Mouse (Mus musculus) liver, embryonic 14.5 days (tissue): ENCODE measurements at regions not wholly inside any gene's neighbourhood (a gene's known extent, or its start where the extent isn't known, plus 50 kb on each side); places are given as distances from the start of the nearest gene placed in this dataset.

Source experiments
- CTCF ChIP-seq: IDR thresholded peaks from 2 replicates; pipeline ENCODE4 v1.5.1; 2016; ENCODE audit warnings: antibody characterized with exemption, low read depth, control low read depth
- EP300 ChIP-seq: IDR thresholded peaks from 2 replicates; pipeline ENCODE4 v1.6.1; 2016; ENCODE audit warnings: antibody characterized with exemption, low read depth

DNA sequence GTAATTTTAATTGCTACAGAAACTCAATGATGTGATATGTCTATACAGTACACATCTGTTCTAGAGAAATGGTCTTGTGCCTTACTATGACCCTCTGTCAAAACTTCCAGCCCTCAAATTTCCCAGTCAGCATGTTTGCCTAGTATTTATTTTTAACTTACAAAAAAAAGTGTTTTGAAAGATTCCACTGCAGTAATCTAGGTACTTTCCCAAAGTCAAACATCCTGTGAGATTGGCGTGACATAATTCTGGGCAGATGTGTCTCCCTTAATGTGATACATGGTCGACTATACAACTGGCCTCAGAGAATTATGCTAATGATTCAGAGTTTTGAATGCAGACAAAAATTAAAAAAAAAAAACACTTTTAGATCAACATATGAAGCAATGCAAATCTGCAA, 856.8 kb downstream of the Slc4a3 start:
- TF ChIP-seq CTCF = no peak
- TF ChIP-seq EP300 = no peak
